Mouse (Mus musculus): ENCODE data around the gene Vsig10l. TPM values are rescaled to one million over a fixed set of nuclear protein-coding genes. Genes with fewer than 3 reads are reported as not detected.

Vsig10l gene
- polyA plus RNA-seq, 1 experiment from 2014 or later, result 6.7 TPM

DNA sequence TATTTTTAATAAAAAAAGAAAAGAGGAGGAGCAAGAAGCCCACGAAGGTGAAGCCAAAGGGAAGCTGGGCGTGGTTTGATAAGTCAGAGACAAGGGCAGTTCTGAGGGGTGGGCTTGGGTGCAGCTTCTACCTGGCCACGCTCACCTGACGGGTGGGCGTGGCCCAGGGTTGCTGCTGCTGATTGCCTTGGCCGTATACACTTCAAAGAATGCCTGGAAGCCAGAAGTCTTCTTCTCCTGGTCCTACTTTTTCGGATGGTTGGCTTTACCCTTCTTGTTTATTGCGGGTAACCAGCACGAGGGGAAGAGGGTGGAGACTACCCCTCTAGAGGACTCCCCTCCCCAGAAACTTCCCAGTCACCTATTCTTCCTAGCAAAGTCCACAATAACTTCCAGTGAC lies 20.3 kb upstream of the Vsig10l start:
- Histone ChIP-seq H3K27me3 (no peaks in the 10 kb centered on the region), H3K36me3 (no peaks in the 10 kb centered on the region), H3K4me1 (peaks cover 18% of the 10 kb centered on the region), H3K4me2 (replicated peaks) (peak overlapping the region; percentile 84), H3K4me3 (peak overlapping the region; percentile 51), H3K9me3 (replicated peaks) (no peaks in the 10 kb centered on the region), H3K9ac (peak overlapping the region; percentile 67), H3K27ac (peak overlapping the region; percentile 89)
- 10% methylated on average over 9 of the region's 9 CpGs for WGBS
- ATAC-seq (ENCODE audit: low FRiP score), result 0 out of 2 replicates have a peak, but pooled peaks have one; percentile 11

DNA sequence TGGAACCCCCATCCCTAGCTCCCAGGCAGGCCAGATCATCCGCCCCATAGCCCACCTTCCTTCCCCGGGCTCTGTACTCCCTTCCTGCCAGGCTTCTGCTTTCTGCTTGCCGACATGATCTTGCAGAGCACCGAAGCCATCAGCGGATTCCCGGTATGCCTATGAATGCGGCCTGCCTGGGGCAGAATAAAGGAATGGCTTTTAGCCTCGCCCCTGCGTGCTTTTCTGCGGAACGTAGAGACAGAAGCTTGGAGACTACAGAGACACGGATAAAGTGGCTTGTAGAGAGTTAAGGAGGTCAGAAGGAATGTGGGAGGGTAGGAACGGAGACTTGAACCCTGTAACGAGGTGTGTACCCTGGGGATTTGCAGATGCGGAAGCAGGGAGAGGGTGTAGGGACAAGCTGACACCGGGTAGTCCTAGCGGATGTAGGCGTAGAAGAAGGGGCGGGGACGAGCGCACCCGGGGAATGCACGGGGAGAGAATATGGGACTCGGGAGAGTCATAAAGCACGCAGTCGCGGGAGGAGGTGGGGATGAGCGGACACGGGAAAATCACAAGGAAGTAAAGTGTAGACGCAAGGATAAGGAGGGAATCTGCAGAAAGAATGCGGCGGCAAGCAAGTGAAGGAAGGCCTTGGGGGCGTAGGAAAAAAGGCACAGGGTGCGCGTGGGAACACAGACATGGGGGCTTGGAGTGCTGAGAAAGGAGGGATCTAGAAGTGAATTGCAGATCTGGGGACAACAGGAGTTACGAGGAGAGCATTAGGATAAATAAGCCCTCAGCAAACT lies 19.6 kb upstream of the Vsig10l start:
- ATAC-seq (ENCODE audit: low FRiP score), result peak; percentile 83
- H3K27me3 ChIP-seq, result no peaks in the 10 kb centered on the region
- H3K4me1 ChIP-seq, result peaks cover 18% of the 10 kb centered on the region
- peak overlapping the region; percentile 51 for H3K4me3 ChIP-seq
- no peaks in the 10 kb centered on the region for H3K9me3 ChIP-seq (replicated peaks)
- H3K27ac ChIP-seq, result peak overlapping the region; percentile 89
- H3K36me3 ChIP-seq, result no peaks in the 10 kb centered on the region
- peak overlapping the region; percentile 67 for H3K9ac ChIP-seq
- under 1% methylated on average over 36 of the region's 36 CpGs for WGBS
- peak overlapping the region; percentile 84 for H3K4me2 ChIP-seq (replicated peaks)

DNA sequence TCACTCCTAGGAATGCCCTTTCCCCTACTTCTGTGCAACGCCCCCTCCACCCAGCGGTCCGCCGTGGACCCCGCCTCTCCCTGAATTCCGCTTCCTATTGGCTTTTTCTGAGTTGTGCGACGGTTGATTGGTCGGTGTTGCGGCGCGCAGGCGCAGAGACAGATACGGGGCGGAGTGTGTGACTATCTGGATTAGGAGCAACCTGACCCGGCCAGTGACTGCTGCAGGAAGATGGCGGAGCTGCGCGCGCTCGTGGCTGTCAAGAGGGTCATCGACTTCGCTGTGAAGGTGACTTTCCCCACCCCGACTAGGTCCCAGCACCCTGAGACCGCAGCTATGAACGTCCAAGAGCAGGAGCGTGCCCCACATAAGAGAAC lies 19.0 kb upstream of the Vsig10l start, which contains the start of the genes Etfb and Gm45233:
Gene Etfb, plus strand, starts transcription at position 167 of the 377 bp plus-strand sequence.
Gene Gm45233, plus strand, starts transcription at position 212 of the 377 bp plus-strand sequence.
- Histone ChIP-seq H3K4me1 (peaks cover 18% of the 10 kb centered on the region), H3K4me2 (replicated peaks) (peak within 1 kb of the TSS; percentile 84), H3K4me3 (peak within 1 kb of the TSS; percentile 51), H3K9me3 (replicated peaks) (no peaks in the 10 kb centered on the region), H3K27ac (peak within 1 kb of the TSS; percentile 89), H3K9ac (peak within 1 kb of the TSS; percentile 67), H3K27me3 (no peaks in the 10 kb centered on the region), H3K36me3 (no peaks in the 10 kb centered on the region)
- ATAC-seq (ENCODE audit: low FRiP score), result peak; percentile 97
- under 1% methylated on average over 27 of the region's 27 CpGs for WGBS

DNA sequence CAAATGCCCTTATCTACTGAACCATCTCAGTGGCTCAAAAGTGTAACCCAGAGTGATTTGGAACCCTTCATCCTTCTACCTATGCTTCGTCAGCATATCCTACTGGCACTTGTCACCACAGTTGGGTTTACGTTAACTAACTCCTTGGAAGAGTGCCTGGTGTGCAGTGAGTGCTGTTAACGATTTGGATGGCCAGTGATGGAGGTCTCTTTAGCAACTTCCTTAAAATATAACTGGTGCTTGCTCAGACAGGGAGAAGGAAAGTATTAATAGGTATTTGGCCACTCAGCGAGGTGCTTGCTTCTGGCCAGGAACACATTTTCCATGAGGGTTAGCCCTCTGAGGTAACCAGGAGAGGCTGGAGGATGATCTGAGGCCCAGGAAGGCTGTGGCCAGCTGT lies 15.2 kb upstream of the Vsig10l start:
- no peak for ATAC-seq (ENCODE audit: low FRiP score)
- H3K4me1 ChIP-seq, result peaks cover 13% of the 10 kb centered on the region
- peaks cover under 1% of the 10 kb centered on the region; the same call in 1 of the 2 replicates for H3K36me3 ChIP-seq
- no peak overlapping the region for H3K27ac ChIP-seq
- H3K27me3 ChIP-seq, result no peaks in the 10 kb centered on the region
- H3K4me3 ChIP-seq, result no peak overlapping the region
- 91% methylated on average over 4 of the region's 4 CpGs for WGBS
- no peak overlapping the region for H3K4me2 ChIP-seq (replicated peaks)
- H3K9ac ChIP-seq, result no peak overlapping the region
- no peaks in the 10 kb centered on the region for H3K9me3 ChIP-seq (replicated peaks)

DNA sequence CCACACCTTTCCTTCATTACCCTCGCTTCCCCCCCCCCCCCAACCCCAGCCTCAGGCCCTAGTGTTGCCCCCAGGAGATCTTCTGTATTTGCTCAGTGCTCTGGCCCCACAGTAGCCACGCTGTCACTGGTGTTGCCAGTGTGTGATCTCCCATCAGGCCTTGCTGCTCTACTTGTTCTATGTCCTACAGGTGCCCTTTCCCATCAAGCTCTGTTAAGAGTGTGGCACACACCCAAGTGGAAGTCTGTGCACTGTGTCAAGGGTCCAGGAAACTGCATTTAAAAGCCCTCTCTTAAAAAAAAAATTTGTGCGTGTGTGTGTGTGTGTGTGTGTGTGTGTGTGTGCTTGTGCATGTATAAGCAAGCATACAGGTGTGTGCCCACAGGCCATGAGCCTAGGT lies 14.7 kb upstream of the Vsig10l start:
- peaks cover 5% of the 10 kb centered on the region; the same call in 1 of the 2 replicates for H3K36me3 ChIP-seq
- H3K9me3 ChIP-seq (replicated peaks), result no peaks in the 10 kb centered on the region
- H3K27me3 ChIP-seq, result no peaks in the 10 kb centered on the region
- ATAC-seq (ENCODE audit: low FRiP score), result no peak
- 100% methylated on average over 2 of the region's 3 CpGs for WGBS
- no peak overlapping the region for H3K4me3 ChIP-seq
- H3K4me1 ChIP-seq, result peaks cover 10% of the 10 kb centered on the region
- H3K9ac ChIP-seq, result no peak overlapping the region
- no peak overlapping the region for H3K4me2 ChIP-seq (replicated peaks)
- H3K27ac ChIP-seq, result no peak overlapping the region

DNA sequence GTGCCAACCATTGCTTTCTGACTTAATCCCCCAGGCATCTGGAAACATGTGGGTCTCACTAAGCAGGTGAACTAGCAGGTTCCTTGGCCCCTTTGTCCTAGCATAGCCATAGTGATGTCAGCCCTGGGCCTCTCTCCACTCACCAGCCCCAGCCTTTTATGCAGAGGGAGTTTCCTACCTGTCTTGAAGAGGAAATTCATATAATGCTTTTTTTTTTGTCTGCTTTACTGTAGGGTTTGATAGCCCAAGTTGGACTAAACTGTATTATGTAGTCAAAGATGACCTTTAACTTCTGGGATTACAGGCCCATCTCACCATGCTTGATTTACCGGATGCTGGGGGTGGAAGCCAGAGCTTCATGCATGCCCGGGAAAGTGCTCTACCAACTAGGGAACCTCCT lies 13.1 kb upstream of the Vsig10l start:
- Histone ChIP-seq H3K9ac (no peak overlapping the region), H3K4me2 (replicated peaks) (no peak overlapping the region), H3K36me3 (peaks cover 21% of the 10 kb centered on the region), H3K4me3 (no peak overlapping the region), H3K27ac (no peak overlapping the region), H3K4me1 (peaks cover 4% of the 10 kb centered on the region; the same call in 1 of the 2 replicates), H3K27me3 (no peaks in the 10 kb centered on the region), H3K9me3 (replicated peaks) (no peaks in the 10 kb centered on the region)
- no peak for ATAC-seq (ENCODE audit: low FRiP score)
- 94% methylated on average over 2 of the region's 2 CpGs for WGBS

DNA sequence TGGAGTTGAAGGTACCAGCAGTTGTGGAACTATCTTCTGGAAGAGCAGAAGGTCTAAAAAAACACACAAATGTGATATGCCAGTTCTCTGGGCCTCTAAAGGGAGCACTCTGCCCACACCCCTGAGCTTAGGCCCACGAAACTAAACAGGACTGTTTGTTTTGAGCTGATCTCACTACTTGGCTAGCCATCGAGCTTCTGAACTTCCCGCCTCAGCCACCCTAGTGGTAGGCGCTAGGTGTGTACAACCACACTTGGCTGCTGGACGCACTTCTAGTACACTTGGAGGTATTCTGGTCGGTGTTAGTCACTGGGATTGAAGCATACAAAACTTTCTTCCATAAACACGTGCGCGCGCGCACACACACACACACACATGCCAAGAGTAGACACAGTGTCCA lies 11.2 kb upstream of the Vsig10l start:
- Histone ChIP-seq H3K9me3 (replicated peaks) (no peaks in the 10 kb centered on the region), H3K4me3 (no peak overlapping the region), H3K27ac (no peak overlapping the region), H3K4me2 (replicated peaks) (no peak overlapping the region), H3K9ac (no peak overlapping the region), H3K36me3 (peaks cover 39% of the 10 kb centered on the region), H3K4me1 (no peaks in the 10 kb centered on the region), H3K27me3 (no peaks in the 10 kb centered on the region)
- no peak for ATAC-seq (ENCODE audit: low FRiP score)
- WGBS, result 97% methylated on average over 11 of the region's 11 CpGs

DNA sequence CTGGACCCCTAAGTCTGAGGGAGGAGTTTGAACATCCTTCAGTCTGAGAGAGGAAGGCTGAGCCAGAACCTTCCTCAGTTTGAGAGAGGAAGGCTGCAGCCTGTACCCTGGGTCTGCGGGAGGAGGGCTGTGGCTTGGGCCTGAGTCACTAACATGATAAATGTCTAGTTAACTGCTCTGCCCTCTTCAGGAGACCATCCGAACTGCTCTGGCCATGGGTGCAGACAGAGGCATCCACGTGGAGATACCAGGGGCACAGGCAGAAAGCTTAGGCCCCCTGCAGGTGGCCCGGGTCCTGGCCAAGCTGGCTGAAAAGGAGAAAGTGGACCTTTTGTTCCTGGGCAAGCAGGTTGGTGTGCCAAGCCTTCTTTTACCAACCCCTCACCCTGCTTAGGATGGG lies 10.3 kb upstream of the Vsig10l start:
- Histone ChIP-seq H3K27ac (no peak overlapping the region), H3K4me1 (no peaks in the 10 kb centered on the region), H3K9ac (no peak overlapping the region), H3K36me3 (peaks cover 46% of the 10 kb centered on the region), H3K27me3 (no peaks in the 10 kb centered on the region), H3K4me3 (no peak overlapping the region), H3K9me3 (replicated peaks) (no peaks in the 10 kb centered on the region), H3K4me2 (replicated peaks) (no peak overlapping the region)
- no peak for ATAC-seq (ENCODE audit: low FRiP score)
- WGBS, result 39% methylated on average over 4 of the region's 4 CpGs

DNA sequence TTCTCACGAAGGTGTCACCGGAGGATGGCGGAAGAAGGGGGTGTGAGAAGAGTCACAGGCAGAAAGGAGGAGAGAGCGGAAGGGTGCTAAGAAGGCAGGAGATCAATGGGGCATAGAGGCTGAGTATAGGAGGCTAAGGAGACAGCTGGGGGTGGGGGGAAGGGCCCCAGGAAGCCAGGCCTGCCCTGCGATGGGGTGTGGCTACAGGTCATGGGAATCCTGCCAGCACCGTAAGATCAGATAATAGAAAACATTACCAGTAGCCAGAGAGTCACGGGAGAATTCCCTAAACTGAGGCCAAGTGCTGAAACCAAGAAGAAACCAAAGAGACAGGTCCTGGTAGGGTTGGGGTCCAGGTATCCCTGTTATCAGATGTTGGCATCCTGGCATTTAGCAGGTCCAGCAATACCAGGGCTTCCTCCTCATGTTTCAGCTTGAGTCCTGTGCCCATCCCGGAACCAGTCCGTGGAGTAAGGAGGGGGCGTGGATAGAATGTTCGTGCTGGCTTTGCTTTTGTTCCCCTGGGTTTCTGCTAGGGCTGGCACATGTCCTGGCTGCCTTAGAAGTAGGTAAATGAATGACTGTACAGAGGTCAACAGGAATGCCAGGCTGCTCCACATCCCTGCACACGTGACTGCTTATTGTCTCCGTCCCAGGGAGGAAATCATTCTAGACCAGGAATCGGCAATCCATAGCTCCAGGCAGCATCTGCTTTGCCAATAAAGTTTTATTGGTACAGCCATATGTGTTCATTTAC lies 9.2 kb upstream of the Vsig10l start:
- H3K27me3 ChIP-seq, result no peaks in the 10 kb centered on the region
- H3K4me1 ChIP-seq, result no peaks in the 10 kb centered on the region
- H3K27ac ChIP-seq, result no peak overlapping the region
- no peaks in the 10 kb centered on the region for H3K9me3 ChIP-seq (replicated peaks)
- 89% methylated on average over 14 of the region's 14 CpGs for WGBS
- no peak overlapping the region for H3K9ac ChIP-seq
- peaks cover 49% of the 10 kb centered on the region for H3K36me3 ChIP-seq
- no peak overlapping the region for H3K4me2 ChIP-seq (replicated peaks)
- no peak for ATAC-seq (ENCODE audit: low FRiP score)
- H3K4me3 ChIP-seq, result no peak overlapping the region

DNA sequence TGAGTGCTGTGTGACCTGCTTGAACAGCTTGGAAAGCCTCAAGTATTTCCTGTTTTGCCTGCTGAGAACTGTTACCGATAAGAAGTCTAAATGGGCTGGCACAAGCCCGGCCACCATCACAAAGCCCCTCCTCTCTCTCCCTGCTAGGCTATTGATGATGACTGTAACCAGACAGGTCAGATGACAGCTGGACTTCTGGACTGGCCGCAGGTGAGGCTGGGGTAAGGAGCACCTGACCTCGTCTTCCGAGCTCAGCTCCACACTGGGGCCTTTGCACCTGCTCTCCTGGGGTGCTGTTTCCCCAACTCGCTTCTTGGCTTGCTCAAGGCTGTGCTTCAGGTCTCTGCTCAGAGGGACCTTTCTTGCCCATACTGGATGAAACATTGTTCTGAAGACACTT lies 8.6 kb upstream of the Vsig10l start:
- no peak for ATAC-seq (ENCODE audit: low FRiP score)
- Histone ChIP-seq H3K9ac (no peak overlapping the region), H3K4me2 (replicated peaks) (no peak overlapping the region), H3K27me3 (no peaks in the 10 kb centered on the region), H3K27ac (no peak overlapping the region), H3K36me3 (peaks cover 49% of the 10 kb centered on the region), H3K9me3 (replicated peaks) (no peaks in the 10 kb centered on the region), H3K4me3 (no peak overlapping the region), H3K4me1 (no peaks in the 10 kb centered on the region)
- 90% methylated on average over 6 of the region's 6 CpGs for WGBS

DNA sequence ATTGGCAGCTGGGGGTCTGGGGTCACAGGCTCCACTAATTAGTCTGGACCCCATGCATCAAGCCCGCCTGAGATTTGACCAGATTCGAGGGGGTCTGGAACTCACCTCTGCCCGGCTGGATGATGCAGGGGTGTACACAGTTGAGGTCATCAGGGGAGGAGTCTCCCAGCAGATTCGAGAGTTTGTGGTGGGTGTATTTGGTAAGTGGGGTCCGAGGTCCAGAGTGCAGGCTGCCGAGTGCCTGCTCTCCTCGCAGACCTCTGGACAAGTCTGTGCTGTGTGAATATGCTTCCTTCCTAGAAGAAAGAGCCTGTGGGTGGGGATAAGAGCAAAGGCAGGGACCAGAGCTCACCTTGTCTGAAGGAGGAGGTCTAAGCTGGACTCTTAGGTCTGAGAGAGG lies 1.0 kb downstream of the Vsig10l start:
- no peak overlapping the region for H3K4me3 ChIP-seq
- no peak overlapping the region for H3K4me2 ChIP-seq (replicated peaks)
- H3K27ac ChIP-seq, result no peak overlapping the region
- WGBS, result 84% methylated on average over 7 of the region's 7 CpGs
- H3K4me1 ChIP-seq, result peaks cover 8% of the 10 kb centered on the region
- no peak overlapping the region for H3K9ac ChIP-seq
- ATAC-seq (ENCODE audit: low FRiP score), result no peak
- no peaks in the 10 kb centered on the region for H3K9me3 ChIP-seq (replicated peaks)
- peaks cover 33% of the 10 kb centered on the region for H3K27me3 ChIP-seq
- H3K36me3 ChIP-seq, result no peaks in the 10 kb centered on the region

DNA sequence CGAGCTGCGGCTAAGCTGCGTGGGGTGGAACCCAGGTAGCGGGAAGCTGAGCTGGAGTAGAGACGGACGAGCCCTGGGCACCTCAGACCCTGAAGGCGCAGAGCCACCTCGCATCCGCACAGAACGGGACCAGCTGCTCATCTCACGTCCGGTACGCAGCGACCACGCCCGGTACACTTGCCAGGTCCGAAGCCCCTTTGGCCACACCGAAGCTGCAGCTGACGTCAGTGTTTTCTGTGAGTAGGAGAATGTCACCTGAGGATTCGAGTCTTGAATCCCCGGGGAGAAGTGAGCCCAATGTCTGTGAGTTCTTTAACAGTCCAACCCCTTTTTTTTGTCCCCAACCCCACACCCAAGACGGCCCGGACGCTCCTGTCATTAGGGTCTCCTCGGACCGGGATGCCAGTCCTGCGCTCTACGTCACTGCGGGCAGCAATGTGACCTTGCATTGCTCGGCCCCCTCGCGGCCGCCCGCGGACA lies 2.0 kb downstream of the Vsig10l start:
- Histone ChIP-seq H3K36me3 (no peaks in the 10 kb centered on the region), H3K27ac (no peak overlapping the region), H3K4me3 (peak overlapping the region; percentile 44), H3K4me2 (replicated peaks) (peak overlapping the region; percentile 86), H3K9me3 (replicated peaks) (no peaks in the 10 kb centered on the region), H3K9ac (0 out of 2 replicates have a peak overlapping the region, but pooled peaks have one; percentile 44), H3K4me1 (peaks cover 8% of the 10 kb centered on the region), H3K27me3 (peaks cover 33% of the 10 kb centered on the region)
- ATAC-seq (ENCODE audit: low FRiP score), result peak; percentile 75
- 9% methylated on average over 35 of the region's 35 CpGs for WGBS

All from hindbrain, embryonic 12.5 days (tissue).